Mouse (Mus musculus) hindbrain, embryonic 16.5 days (tissue): ENCODE measurements at regions not wholly inside any gene's neighbourhood (a gene's known extent, or its start where the extent isn't known, plus 50 kb on each side); places are given as distances from the start of the nearest gene placed in this dataset.

Experiments used
- ATAC-seq: fragments of 200-750 bp; cut with Nextera tagmentation; 2 replicates; pipeline ENCODE4 v1.8.0; 2017; ENCODE audit warnings: moderate TSS enrichment, moderate library complexity
- H3K27ac ChIP-seq: fragments of 300-500 bp; sonication (generic); 2 replicates; pipeline ENCODE4 v1.5.1; 2014; ENCODE audit warnings: low read depth, mild to moderate bottlenecking, control low read depth, low read length, moderate library complexity
- H3K27me3 ChIP-seq: fragments of 300-500 bp; sonication (generic); replicated peaks from 2 replicates; pipeline ENCODE4 v1.6.1; 2014; ENCODE audit warnings: low read length; ENCODE audit not compliant: control insufficient read depth, insufficient read depth
- H3K36me3 ChIP-seq: fragments of 300-500 bp; sonication (generic); 2 replicates; pipeline ENCODE4 v1.6.1; 2014; ENCODE audit warnings: mild to moderate bottlenecking, low read length, moderate library complexity, mixed read lengths; ENCODE audit not compliant: control insufficient read depth, insufficient read depth
- H3K4me1 ChIP-seq: fragments of 300-500 bp; sonication (generic); 2 replicates; pipeline ENCODE4 v1.6.1; 2014; ENCODE audit warnings: low read depth, low read length; ENCODE audit not compliant: control insufficient read depth, insufficient read depth
- H3K4me2 ChIP-seq: fragments of 300-500 bp; sonication (generic); 2 replicates; pipeline ENCODE4 v1.6.1; 2014; ENCODE audit warnings: mild to moderate bottlenecking, low read length, control low read depth, moderate library complexity
- H3K4me3 ChIP-seq: fragments of 300-500 bp; sonication (generic); 2 replicates; pipeline ENCODE4 v1.5.1; 2014; ENCODE audit warnings: mild to moderate bottlenecking, low read length, control low read depth, moderate library complexity
- H3K9ac ChIP-seq: fragments of 300-500 bp; sonication (generic); 2 replicates; pipeline ENCODE4 v1.6.1; 2014; ENCODE audit warnings: low read depth, mild to moderate bottlenecking, control low read depth, low read length, moderate library complexity
- H3K9me3 ChIP-seq: fragments of 300-500 bp; sonication (generic); 2 replicates; pipeline ENCODE4 v1.6.1; 2014; ENCODE audit warnings: mild to moderate bottlenecking, low read length, moderate library complexity; ENCODE audit not compliant: control insufficient read depth
- WGBS: fragments of 180-500 bp; shearing (Covaris S2); extraction: QIAGEN DNeasy Blood & Tissue Kit; methylation state at CpG from one replicate; pipeline ENCODE4 v1.1.7; 2014; 5-methylcytosine and 5-hydroxymethylcytosine counted together

GRCm38 (mm10) chr1:122439358-122439757 is 871.6 kb upstream of the Ddx18 start:
- no peaks in the 10 kb centered on the region for H3K36me3 ChIP-seq
- no peaks in the 10 kb centered on the region for H3K27me3 ChIP-seq
- H3K27ac ChIP-seq: no peak overlapping the region
- H3K4me1 ChIP-seq: no peaks in the 10 kb centered on the region
- H3K9ac ChIP-seq: no peak overlapping the region
- WGBS: 68% methylated on average over 3 of the region's 3 CpGs
- no peak overlapping the region for H3K4me3 ChIP-seq
- ATAC-seq: no peak
- no peaks in the 10 kb centered on the region for H3K9me3 ChIP-seq
- H3K4me2 ChIP-seq: no peak overlapping the region

GRCm38 (mm10) chr1:122423503-122423902 is 855.7 kb upstream of the Ddx18 start:
- Histone ChIP-seq H3K4me2 (no peak overlapping the region), H3K27me3 (no peaks in the 10 kb centered on the region), H3K27ac (no peak overlapping the region), H3K4me1 (no peaks in the 10 kb centered on the region), H3K4me3 (no peak overlapping the region), H3K9me3 (no peaks in the 10 kb centered on the region), H3K9ac (no peak overlapping the region), H3K36me3 (no peaks in the 10 kb centered on the region)
- peak; percentile 37; the same call in 1 of the 2 replicates for ATAC-seq
- WGBS: 48% methylated on average over 2 of the region's 2 CpGs

- Histone ChIP-seq H3K9ac (no peak overlapping the region), H3K27ac (no peak overlapping the region), H3K4me2 (no peak overlapping the region), H3K36me3 (no peaks in the 10 kb centered on the region), H3K9me3 (0 out of 2 replicates have a peak, but pooled peaks cover 2% of the 10 kb centered on the region), H3K27me3 (no peaks in the 10 kb centered on the region), H3K4me3 (no peak overlapping the region), H3K4me1 (no peaks in the 10 kb centered on the region)
- 95% methylated on average over 2 of the region's 2 CpGs for WGBS
- no peak for ATAC-seq
Measured at GRCm38 (mm10) chr1:122396342-122396741, 828.6 kb upstream of the Ddx18 start.

GRCm38 (mm10) chr1:122393660-122394355 is 826.0 kb upstream of the Ddx18 start:
- Histone ChIP-seq H3K27ac (no peak overlapping the region), H3K9ac (no peak overlapping the region), H3K4me1 (no peaks in the 10 kb centered on the region), H3K4me2 (no peak overlapping the region), H3K36me3 (no peaks in the 10 kb centered on the region), H3K4me3 (no peak overlapping the region), H3K9me3 (0 out of 2 replicates have a peak, but pooled peaks cover 2% of the 10 kb centered on the region), H3K27me3 (no peaks in the 10 kb centered on the region)
- WGBS: 34% methylated on average over 3 of the region's 3 CpGs
- no peak; the same call in 1 of the 2 replicates for ATAC-seq

- no peak overlapping the region for H3K9ac ChIP-seq
- H3K27ac ChIP-seq: no peak overlapping the region
- 94% methylated on average over 16 of the region's 16 CpGs for WGBS
- ATAC-seq: 0 out of 2 replicates have a peak, but pooled peaks have one; percentile 60
- no peaks in the 10 kb centered on the region for H3K27me3 ChIP-seq
- H3K9me3 ChIP-seq: no peaks in the 10 kb centered on the region
- no peak overlapping the region for H3K4me2 ChIP-seq
- no peaks in the 10 kb centered on the region for H3K4me1 ChIP-seq
- no peaks in the 10 kb centered on the region for H3K36me3 ChIP-seq
- H3K4me3 ChIP-seq: no peak overlapping the region
Measured at GRCm38 (mm10) chr1:122357015-122357414, 789.2 kb upstream of the Ddx18 start.

GRCm38 (mm10) chr1:122351530-122351929 is 783.7 kb upstream of the Ddx18 start:
- no peak for ATAC-seq
- Histone ChIP-seq H3K4me2 (no peak overlapping the region), H3K4me1 (no peaks in the 10 kb centered on the region), H3K36me3 (no peaks in the 10 kb centered on the region), H3K27ac (no peak overlapping the region), H3K9ac (no peak overlapping the region), H3K9me3 (no peaks in the 10 kb centered on the region), H3K27me3 (no peaks in the 10 kb centered on the region), H3K4me3 (no peak overlapping the region)

- Histone ChIP-seq H3K4me1 (no peaks in the 10 kb centered on the region), H3K9me3 (no peaks in the 10 kb centered on the region), H3K4me2 (no peak overlapping the region), H3K9ac (no peak overlapping the region), H3K27ac (no peak overlapping the region), H3K27me3 (no peaks in the 10 kb centered on the region), H3K36me3 (no peaks in the 10 kb centered on the region), H3K4me3 (no peak overlapping the region)
- 63% methylated on average over 6 of the region's 6 CpGs for WGBS
- no peak; the same call in 1 of the 2 replicates for ATAC-seq
Measured at GRCm38 (mm10) chr1:122333267-122333666, 765.5 kb upstream of the Ddx18 start.

GRCm38 (mm10) chr1:122328276-122328675 is 760.5 kb upstream of the Ddx18 start:
- no peak overlapping the region for H3K4me3 ChIP-seq
- H3K4me1 ChIP-seq: no peaks in the 10 kb centered on the region
- H3K9me3 ChIP-seq: no peaks in the 10 kb centered on the region
- no peaks in the 10 kb centered on the region for H3K36me3 ChIP-seq
- H3K4me2 ChIP-seq: no peak overlapping the region
- 24% methylated on average over 1 of the region's 1 CpGs for WGBS
- ATAC-seq: no peak
- H3K27ac ChIP-seq: no peak overlapping the region
- H3K27me3 ChIP-seq: no peaks in the 10 kb centered on the region
- H3K9ac ChIP-seq: no peak overlapping the region
